Mouse (Mus musculus): ENCODE measurements at regions not wholly inside any gene's neighbourhood (a gene's known extent, or its start where the extent isn't known, plus 50 kb on each side); places are given as distances from the start of the nearest gene placed in this dataset.

DNA sequence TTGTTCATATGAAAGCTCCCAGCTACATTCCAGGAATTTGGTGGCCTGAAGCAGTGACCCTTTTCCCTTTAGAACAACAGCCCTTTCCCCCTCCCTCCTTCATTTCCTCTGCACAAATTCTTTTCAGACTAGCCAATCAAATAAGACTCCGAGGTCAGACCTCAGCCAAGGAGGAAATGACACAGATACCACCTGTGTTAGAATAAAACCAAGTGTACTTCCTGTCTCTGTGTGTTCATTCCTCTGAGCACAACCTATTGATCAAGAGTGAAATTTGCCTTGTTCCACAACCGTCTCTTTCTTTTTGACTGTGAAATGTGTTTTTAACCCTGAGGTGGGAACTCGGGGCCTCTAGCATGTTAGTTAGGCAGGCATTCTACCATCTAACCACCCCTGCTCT, 120.2 kb downstream of the Tmsb4x start:
- no peak for DNase-seq

DNA sequence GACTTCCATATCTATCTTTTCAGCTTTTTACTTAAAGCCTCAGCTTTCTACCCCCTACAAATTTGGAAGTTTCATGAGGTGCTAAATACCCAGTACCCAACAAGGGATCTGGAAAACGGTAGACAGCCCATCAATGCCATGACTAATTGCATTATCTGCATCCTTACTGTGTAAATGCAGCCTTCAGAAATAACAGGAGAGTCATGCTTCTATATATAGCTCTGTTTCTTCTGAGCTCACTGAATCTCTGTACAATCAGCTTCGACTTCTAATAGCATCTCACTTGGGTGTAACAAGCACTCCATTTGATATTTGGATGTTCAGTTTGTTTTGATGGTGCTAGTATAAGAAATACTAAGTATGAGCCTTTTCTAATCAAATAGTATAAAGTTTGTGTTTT, 120.7 kb downstream of the Tmsb4x start:
- no peak for DNase-seq

GRCm38 (mm10) chrX:167080821-167081220, 128.3 kb downstream of the Tmsb4x start:
- no peak for DNase-seq

DNA sequence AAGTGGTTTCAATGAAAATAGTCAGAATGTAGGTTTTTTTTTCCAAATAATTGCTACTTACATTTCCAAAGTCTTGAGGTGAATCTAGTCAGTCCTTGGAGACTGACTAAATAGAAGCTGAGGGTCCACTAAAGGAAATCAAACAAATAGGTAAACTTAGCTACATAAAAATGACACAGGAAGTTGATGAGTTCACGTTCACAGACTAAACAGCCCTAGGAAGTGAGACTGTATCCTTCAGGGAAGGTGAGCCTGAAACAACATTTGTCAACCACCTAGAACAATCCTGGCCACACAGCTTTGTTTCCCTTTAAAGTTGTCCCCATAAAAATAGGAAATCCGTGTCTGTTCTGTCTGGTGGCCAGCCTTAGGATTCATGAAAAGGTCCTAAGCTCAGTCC, 140.0 kb downstream of the Tmsb4x start:
- no peak for DNase-seq

DNA sequence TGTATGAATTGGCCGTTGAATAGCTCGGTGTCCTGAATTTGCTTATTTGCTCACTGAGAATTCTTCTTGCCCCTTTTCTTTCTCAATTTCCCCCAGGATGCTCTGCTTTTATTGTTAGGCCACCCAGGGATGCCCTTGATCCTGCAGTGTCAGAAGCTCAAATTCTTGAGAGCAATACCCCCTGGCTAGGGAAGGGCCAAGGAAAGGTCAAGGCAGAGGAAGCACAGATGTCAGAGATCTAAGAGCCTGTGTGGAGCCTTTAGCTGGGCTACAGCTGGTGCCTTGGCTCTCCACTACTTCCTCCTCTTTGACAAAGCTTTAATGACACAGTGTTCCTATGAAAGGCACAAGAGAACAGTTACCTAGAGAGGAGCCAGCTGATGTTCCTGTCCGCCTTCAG, 141.2 kb downstream of the Tmsb4x start:
- no peak for DNase-seq

- DNase-seq: no peak
Observed at GRCm38 (mm10) chrX:167063881-167064280, 145.2 kb downstream of the Tmsb4x start.

DNA sequence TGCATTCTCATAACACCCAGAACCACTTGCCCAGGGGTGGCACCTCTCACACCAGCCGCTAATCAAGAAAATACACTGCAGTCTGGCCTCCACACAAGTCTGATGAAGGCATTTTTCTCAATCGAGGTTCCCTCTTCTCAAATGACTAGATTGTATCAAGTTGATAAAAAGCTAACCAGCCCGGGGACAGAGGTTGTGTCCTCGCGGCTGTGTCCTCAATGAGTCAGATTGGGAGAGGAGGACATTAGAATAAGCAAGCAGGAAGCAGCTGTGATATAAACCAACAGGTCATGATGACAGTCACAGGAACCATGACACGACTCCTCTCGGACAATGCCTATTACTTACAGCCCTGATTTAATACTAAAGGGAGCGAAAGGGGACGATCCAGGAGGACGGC, 156.7 kb downstream of the Tmsb4x start:
- no peak for DNase-seq

- DNase-seq: no peak
Observed at GRCm38 (mm10) chrX:167050066-167050465, 159.0 kb downstream of the Tmsb4x start.

DNA sequence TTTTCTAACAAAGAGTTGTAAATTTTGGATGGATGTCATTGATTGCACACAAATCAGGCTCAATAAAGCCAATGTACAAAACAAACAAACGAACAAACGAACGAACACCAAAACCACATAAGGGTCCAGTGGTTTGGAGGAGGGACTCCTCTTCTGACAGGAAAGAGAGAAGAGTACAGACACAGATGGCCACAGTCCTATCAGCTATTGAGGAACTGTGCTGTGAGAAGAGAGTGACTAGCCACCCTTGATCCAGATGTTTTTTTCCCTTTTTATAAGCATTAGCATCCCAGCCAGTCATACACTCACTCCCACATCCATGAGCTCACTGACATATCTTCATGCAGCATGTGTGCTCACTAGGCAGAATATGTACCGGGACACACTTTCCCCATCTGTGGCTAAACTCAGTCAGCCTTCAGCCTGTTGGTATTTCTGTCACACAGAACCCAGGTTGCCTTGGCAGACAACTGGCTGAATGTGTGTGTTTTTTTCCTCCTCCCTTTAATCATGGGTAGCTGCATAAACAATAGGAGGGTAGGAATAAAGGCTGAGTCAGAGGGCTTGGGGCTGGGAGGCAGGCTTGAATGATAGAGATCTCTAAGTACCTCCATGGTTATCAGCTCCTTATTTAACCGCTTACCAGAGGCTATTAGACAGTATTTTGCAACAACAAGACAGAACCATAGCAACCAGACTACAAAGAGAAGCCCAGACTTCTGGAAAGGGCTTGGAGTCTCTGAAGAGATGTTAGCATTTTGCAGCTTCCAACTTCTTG, 159.7 kb downstream of the Tmsb4x start:
- DNase-seq: no peak

GRCm38 (mm10) chrX:167037971-167038370, 171.1 kb downstream of the Tmsb4x start:
- DNase-seq: no peak

- no peak for DNase-seq
Observed at GRCm38 (mm10) chrX:167036355-167036754, 172.8 kb downstream of the Tmsb4x start.

- no peak for DNase-seq
Observed at GRCm38 (mm10) chrX:167035639-167036038, 173.5 kb downstream of the Tmsb4x start.

- no peak for DNase-seq
Observed at GRCm38 (mm10) chrX:167033091-167033490, 176.0 kb downstream of the Tmsb4x start.

DNA sequence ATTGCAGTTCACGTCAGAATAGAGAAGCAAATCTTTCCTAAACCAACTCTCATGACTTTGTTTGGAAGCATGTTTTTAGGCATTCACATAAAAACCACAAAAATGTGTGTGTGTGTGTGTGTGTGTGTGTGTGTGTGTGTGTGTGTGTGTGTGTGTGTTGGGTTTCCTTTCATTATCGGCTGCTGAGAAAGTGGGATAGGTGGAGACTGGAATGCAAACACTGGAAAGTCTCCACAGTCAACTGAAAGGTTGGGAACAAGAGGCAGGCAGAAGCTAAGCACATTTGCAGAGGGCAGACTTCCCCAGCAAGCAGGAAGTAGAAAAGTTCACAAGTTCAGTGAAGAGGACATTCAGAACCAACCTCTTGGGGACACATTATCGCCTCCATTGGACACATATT, 176.5 kb downstream of the Tmsb4x start:
- no peak for DNase-seq

DNA sequence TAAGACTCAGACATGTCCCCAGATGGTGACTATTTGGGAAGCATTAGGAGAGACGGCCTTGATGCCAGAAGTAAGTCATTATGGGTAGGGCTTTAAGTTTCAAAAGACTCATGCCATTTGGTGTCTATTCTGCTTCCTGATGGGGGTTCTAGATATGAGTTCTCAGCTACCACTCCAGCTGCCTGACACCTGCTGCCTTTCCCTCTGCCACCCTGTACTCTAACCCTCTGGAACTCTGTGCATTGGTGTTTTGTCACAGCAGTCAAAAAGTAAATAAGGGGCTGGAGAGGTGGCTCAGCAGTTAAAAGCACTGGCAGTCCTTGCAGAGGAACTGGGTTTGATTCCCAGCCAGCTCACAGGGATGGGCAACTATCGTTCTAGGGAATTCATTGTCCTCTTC, 177.6 kb downstream of the Tmsb4x start:
- DNase-seq: no peak

DNA sequence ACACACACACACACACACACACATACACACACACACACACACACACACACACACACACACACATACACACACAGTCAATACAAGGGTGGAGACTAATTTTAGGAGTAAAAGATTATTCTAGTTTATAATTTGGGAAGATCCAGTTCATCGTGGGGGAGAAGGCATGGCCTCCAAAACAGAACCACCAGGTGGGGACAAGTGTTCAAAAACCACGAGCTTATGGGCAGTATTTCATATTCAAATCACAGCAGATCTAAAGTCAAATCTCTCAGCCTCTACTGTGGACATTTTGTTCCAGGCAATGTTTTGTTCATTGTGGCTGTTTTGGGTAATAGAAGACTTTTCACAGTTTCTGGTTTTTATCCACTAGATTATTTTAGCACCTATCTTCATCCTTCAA, 193.5 kb downstream of the Tmsb4x start:
- no peak for DNase-seq

GRCm38 (mm10) chrX:167014322-167014721, 194.8 kb downstream of the Tmsb4x start:
- DNase-seq: no peak

GRCm38 (mm10) chrX:167012891-167013290, 196.2 kb downstream of the Tmsb4x start:
- DNase-seq: no peak

GRCm38 (mm10) chrX:167011977-167012542, 197.1 kb downstream of the Tmsb4x start:
- no peak for DNase-seq

GRCm38 (mm10) chrX:166995855-166996254, 213.3 kb downstream of the Tmsb4x start:
- no peak for DNase-seq

DNA sequence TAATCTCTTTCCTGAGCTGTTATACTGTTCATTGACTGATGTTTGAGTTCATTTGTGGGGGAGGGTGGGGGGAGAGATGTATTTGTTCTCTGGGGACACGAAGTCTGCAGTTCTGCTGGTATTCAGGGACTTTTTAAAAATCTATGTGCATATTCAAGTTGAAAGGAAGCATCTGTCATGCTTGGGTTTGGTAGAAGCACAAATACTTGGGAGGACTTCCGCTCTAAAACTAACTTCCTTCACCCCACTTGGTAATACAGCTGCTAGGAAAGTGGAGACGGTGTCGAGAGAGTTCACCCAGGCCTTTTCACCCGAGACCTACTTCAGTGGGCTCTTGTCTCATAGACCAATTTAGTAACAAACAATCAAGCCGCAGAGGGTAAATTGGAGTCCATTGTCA, 228.1 kb downstream of the Tmsb4x start:
- no peak for DNase-seq

GRCm38 (mm10) chrX:166980504-166980903, 228.6 kb downstream of the Tmsb4x start:
- no peak for DNase-seq

DNA sequence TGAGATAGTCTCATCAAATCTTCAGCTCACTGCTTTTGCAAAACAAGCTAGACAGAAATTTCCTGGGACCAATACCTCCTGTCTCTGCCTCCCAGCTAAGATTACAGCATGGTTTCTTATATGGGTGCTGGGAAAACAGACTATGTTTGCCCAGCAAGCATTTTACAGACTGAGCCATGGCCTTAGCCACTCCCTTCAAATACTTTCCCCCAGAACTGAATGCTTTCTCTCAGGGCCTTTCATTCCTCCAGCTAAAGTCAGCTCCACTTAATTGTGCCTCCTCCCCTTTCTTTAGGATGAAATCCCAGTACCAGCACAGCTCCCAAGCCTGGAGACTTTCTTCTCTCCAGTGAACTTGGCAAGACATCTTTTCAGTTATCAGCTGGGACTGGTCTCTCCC, 232.1 kb downstream of the Tmsb4x start:
- DNase-seq: no peak

- DNase-seq: no peak
Observed at GRCm38 (mm10) chrX:166971721-166972120, 237.4 kb downstream of the Tmsb4x start.
